ENCODE assay signal across 14 mouse cellular contexts in the genomic region with DNA sequence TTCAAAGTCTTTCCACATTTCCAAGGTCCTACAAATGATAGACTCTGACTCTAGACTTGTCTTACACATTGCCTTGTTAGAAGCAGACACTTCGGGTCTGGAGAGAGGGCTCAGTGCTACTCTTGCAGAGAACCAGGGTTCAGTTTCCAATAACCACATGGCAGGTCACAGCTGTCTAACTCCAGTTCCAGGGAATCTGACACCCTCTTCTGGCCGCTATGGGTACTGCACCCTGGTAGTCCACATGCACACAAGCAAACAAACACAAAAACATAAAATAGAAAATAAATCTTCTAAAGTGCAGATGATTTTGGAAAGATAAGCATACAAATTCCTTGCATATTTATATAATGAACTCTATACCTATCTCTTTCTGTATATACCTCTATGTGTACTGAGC. TPM values are rescaled to one million over a fixed set of nuclear protein-coding genes. Genes with fewer than 3 reads are reported as not detected.
DNase-seq lines count a peak whose midpoint lies in the region; ATAC-seq and TF ChIP-seq lines count a peak whose summit lies in the region.
"Had no signal": no experiment of that assay in that cellular context is flagged by ENCODE, and none has a peak within 500 bp of the region (broad histone marks: within the 10 kb centered on the region; RNA-seq: fewer than 3 reads in every experiment).

No protein-coding gene starts in this region.

- DNase-seq in kidney, postnatal 4 days, result peak; percentile 14 to 20
- peak; percentile 28 for DNase-seq in A20 (ENCODE audit: low read depth, low spot score)
- DNase-seq in embryonic facial prominence, embryonic 10.5 days (ENCODE audit: low spot score), result peak; percentile 14
- DNase-seq in thymus, adult 18-20 months, result no peak
- no peak for DNase-seq in kidney, adult 11 months
- DNase-seq: liver, embryonic 13.5 days; spleen, adult 18-20 months had no signal

- 70% methylated on average over 2 of the region's 2 CpGs for WGBS in kidney, embryonic 15.5 days
- WGBS in embryonic facial prominence, embryonic 10.5 days, result 77% methylated on average over 2 of the region's 2 CpGs

- H3K27me3 ChIP-seq in kidney, embryonic 15.5 days, result no peaks in the 10 kb centered on the region
- H3K27me3 ChIP-seq in ES-Bruce4 (ENCODE audit: control insufficient read depth, insufficient read depth, low read length, poor library complexity, severe bottlenecking), result no peaks in the 10 kb centered on the region
- H3K27me3 ChIP-seq in embryonic facial prominence, embryonic 10.5 days (replicated peaks; ENCODE audit: low read depth, poor library complexity, severe bottlenecking), result no peaks in the 10 kb centered on the region
- H3K27me3 ChIP-seq: hindbrain, embryonic 15.5 days; liver, embryonic 13.5 days; midbrain, embryonic 15.5 days had no signal

- peak; percentile 24 for TF ChIP-seq CTCF in ES-Bruce4 (IDR thresholded peaks at IDR 0.05; ENCODE audit: low read depth, low read length)

- no peak for TF ChIP-seq POLR2A in ES-Bruce4 (IDR thresholded peaks at IDR 0.05; ENCODE audit: insufficient read depth, low read length)

- H3K4me3 ChIP-seq in kidney, embryonic 15.5 days (replicated peaks), result no peak overlapping the region
- H3K4me3 ChIP-seq in ES-Bruce4 (ENCODE audit: low read depth, low read length), result no peak overlapping the region
- H3K4me3 ChIP-seq in embryonic facial prominence, embryonic 10.5 days, result no peak overlapping the region
- H3K4me3 ChIP-seq: hindbrain, embryonic 15.5 days; liver, embryonic 13.5 days; midbrain, embryonic 15.5 days had no signal

- no peak overlapping the region for H3K27ac ChIP-seq in kidney, embryonic 15.5 days
- H3K27ac ChIP-seq in ES-Bruce4 (ENCODE audit: insufficient read depth, low read length), result no peak overlapping the region
- no peak overlapping the region for H3K27ac ChIP-seq in embryonic facial prominence, embryonic 10.5 days (replicated peaks)
- H3K27ac ChIP-seq: hindbrain, embryonic 15.5 days; liver, embryonic 13.5 days; midbrain, embryonic 15.5 days had no signal

- no peak overlapping the region for H3K4me2 ChIP-seq in kidney, embryonic 15.5 days
- H3K4me2 ChIP-seq: hindbrain, embryonic 15.5 days; liver, embryonic 13.5 days; midbrain, embryonic 15.5 days had no signal

- no peak for ATAC-seq in kidney, embryonic 15.5 days (replicated peaks; ENCODE audit: low FRiP score)
- no peak for ATAC-seq in megakaryocyte-erythroid progenitor cell, adult 5-6 weeks (replicated peaks; ENCODE audit: low FRiP score, low TSS enrichment, poor library complexity, severe bottlenecking)
- ATAC-seq: midbrain, embryonic 15.5 days had no signal

- TF ChIP-seq EP300 in ES-Bruce4 (IDR thresholded peaks at IDR 0.05; ENCODE audit: insufficient read depth, low read depth, low read length), result no peak

- 0 out of 2 replicates have a peak, but pooled peaks cover 3% of the 10 kb centered on the region for H3K4me1 ChIP-seq in kidney, embryonic 15.5 days
- H3K4me1 ChIP-seq in ES-Bruce4 (ENCODE audit: control insufficient read depth, insufficient read depth, low read length), result no peaks in the 10 kb centered on the region
- H3K4me1 ChIP-seq in embryonic facial prominence, embryonic 10.5 days, result no peaks in the 10 kb centered on the region
- H3K4me1 ChIP-seq: hindbrain, embryonic 15.5 days; liver, embryonic 13.5 days; midbrain, embryonic 15.5 days had no signal

- no peaks in the 10 kb centered on the region for H3K9me3 ChIP-seq in kidney, embryonic 15.5 days (replicated peaks)
- H3K9me3 ChIP-seq in ES-Bruce4 (replicated peaks; ENCODE audit: control insufficient read depth, insufficient read depth, low read length, poor library complexity, severe bottlenecking), result no peaks in the 10 kb centered on the region
- no peaks in the 10 kb centered on the region for H3K9me3 ChIP-seq in embryonic facial prominence, embryonic 10.5 days
- H3K9me3 ChIP-seq: hindbrain, embryonic 15.5 days; liver, embryonic 13.5 days; midbrain, embryonic 15.5 days had no signal

- no peaks in the 10 kb centered on the region for H3K36me3 ChIP-seq in kidney, embryonic 15.5 days
- H3K36me3 ChIP-seq in ES-Bruce4 (ENCODE audit: control insufficient read depth, insufficient read depth, low read length, poor library complexity, severe bottlenecking), result no peaks in the 10 kb centered on the region
- no peaks in the 10 kb centered on the region for H3K36me3 ChIP-seq in embryonic facial prominence, embryonic 10.5 days (replicated peaks)
- H3K36me3 ChIP-seq: hindbrain, embryonic 15.5 days; liver, embryonic 13.5 days; midbrain, embryonic 15.5 days had no signal

- H3K9ac ChIP-seq in kidney, embryonic 15.5 days, result no peak overlapping the region
- no peak overlapping the region for H3K9ac ChIP-seq in ES-Bruce4 (ENCODE audit: low read depth, poor library complexity, severe bottlenecking)
- H3K9ac ChIP-seq: hindbrain, embryonic 15.5 days; liver, embryonic 13.5 days; midbrain, embryonic 15.5 days had no signal

RNA-seq across cellular contexts. Expression of gene Defb22, which starts 2.9 kb away (rescaled TPM):
- polyA plus RNA-seq in kidney, embryonic 15.5 days (2015; fragmentation: Nextera tagmentation; extraction: Ambion mirVana), result not detected in 2 replicates
- not detected in 2 replicates for polyA plus RNA-seq in ES-Bruce4 (2011; ENCODE audit: insufficient read depth, insufficient read length, low read depth, missing spikeins)
- not detected in 2 replicates for polyA plus RNA-seq in embryonic facial prominence, embryonic 10.5 days (2016; fragmentation: Nextera tagmentation; extraction: Ambion mirVana)
- not detected in 2 replicates for total RNA-seq in megakaryocyte-erythroid progenitor cell, adult 5-6 weeks (2014; fragmentation: Nextera tagmentation)
- total RNA-seq in megakaryocyte-erythroid progenitor cell, adult 5-6 weeks (2017), result not detected in 2 replicates
- total RNA-seq: granulocyte monocyte progenitor cell, adult 5-6 weeks; layer of hippocampus, adult 18-20 months had no signal
- polyA plus RNA-seq: hindbrain, embryonic 15.5 days; liver, embryonic 13.5 days; midbrain, embryonic 15.5 days had no signal

RNA-seq across cellular contexts. Expression of gene Defb20, which starts 10.2 kb away (rescaled TPM):
- polyA plus RNA-seq in kidney, embryonic 15.5 days (2015; fragmentation: Nextera tagmentation; extraction: Ambion mirVana), result not detected in 2 replicates
- not detected in 2 replicates for polyA plus RNA-seq in ES-Bruce4 (2011; ENCODE audit: insufficient read depth, insufficient read length, low read depth, missing spikeins)
- polyA plus RNA-seq in embryonic facial prominence, embryonic 10.5 days (2016; fragmentation: Nextera tagmentation; extraction: Ambion mirVana), result not detected in 2 replicates
- total RNA-seq in megakaryocyte-erythroid progenitor cell, adult 5-6 weeks (2014; fragmentation: Nextera tagmentation), result not detected in 2 replicates
- not detected in 2 replicates for total RNA-seq in megakaryocyte-erythroid progenitor cell, adult 5-6 weeks (2017)
- total RNA-seq: granulocyte monocyte progenitor cell, adult 5-6 weeks; layer of hippocampus, adult 18-20 months had no signal
- polyA plus RNA-seq: hindbrain, embryonic 15.5 days; liver, embryonic 13.5 days; midbrain, embryonic 15.5 days had no signal

RNA-seq across cellular contexts. Expression of gene Defb23, which starts 22.6 kb away (rescaled TPM):
- 0.27 TPM in 1 of 2 replicates, not detected in the other for polyA plus RNA-seq in kidney, embryonic 15.5 days (2015; fragmentation: Nextera tagmentation; extraction: Ambion mirVana)
- polyA plus RNA-seq in ES-Bruce4 (2011; ENCODE audit: insufficient read depth, insufficient read length, low read depth, missing spikeins), result not detected in 2 replicates
- not detected in 2 replicates for polyA plus RNA-seq in embryonic facial prominence, embryonic 10.5 days (2016; fragmentation: Nextera tagmentation; extraction: Ambion mirVana)
- total RNA-seq in megakaryocyte-erythroid progenitor cell, adult 5-6 weeks (2014; fragmentation: Nextera tagmentation), result not detected in 2 replicates
- total RNA-seq in megakaryocyte-erythroid progenitor cell, adult 5-6 weeks (2017), result not detected in 2 replicates
- total RNA-seq: granulocyte monocyte progenitor cell, adult 5-6 weeks; layer of hippocampus, adult 18-20 months had no signal
- polyA plus RNA-seq: hindbrain, embryonic 15.5 days; liver, embryonic 13.5 days; midbrain, embryonic 15.5 days had no signal

RNA-seq across cellular contexts. Expression of gene Defb26, which starts 24.5 kb away (rescaled TPM):
- polyA plus RNA-seq in kidney, embryonic 15.5 days (2015; fragmentation: Nextera tagmentation; extraction: Ambion mirVana), result not detected in 2 replicates
- not detected in 2 replicates for polyA plus RNA-seq in ES-Bruce4 (2011; ENCODE audit: insufficient read depth, insufficient read length, low read depth, missing spikeins)
- polyA plus RNA-seq in embryonic facial prominence, embryonic 10.5 days (2016; fragmentation: Nextera tagmentation; extraction: Ambion mirVana), result not detected in 2 replicates
- total RNA-seq in megakaryocyte-erythroid progenitor cell, adult 5-6 weeks (2014; fragmentation: Nextera tagmentation), result not detected in 2 replicates
- total RNA-seq in megakaryocyte-erythroid progenitor cell, adult 5-6 weeks (2017), result not detected in 2 replicates
- total RNA-seq: granulocyte monocyte progenitor cell, adult 5-6 weeks; layer of hippocampus, adult 18-20 months had no signal
- polyA plus RNA-seq: hindbrain, embryonic 15.5 days; liver, embryonic 13.5 days; midbrain, embryonic 15.5 days had no signal

RNA-seq across cellular contexts. Expression of gene Defb28, which starts 31.0 kb away (rescaled TPM):
- polyA plus RNA-seq in kidney, embryonic 15.5 days (2015; fragmentation: Nextera tagmentation; extraction: Ambion mirVana), result 0.67 and 0.95 TPM in 2 replicates
- not detected in 2 replicates for polyA plus RNA-seq in ES-Bruce4 (2011; ENCODE audit: insufficient read depth, insufficient read length, low read depth, missing spikeins)
- polyA plus RNA-seq in embryonic facial prominence, embryonic 10.5 days (2016; fragmentation: Nextera tagmentation; extraction: Ambion mirVana), result not detected in 2 replicates
- not detected in 2 replicates for total RNA-seq in megakaryocyte-erythroid progenitor cell, adult 5-6 weeks (2014; fragmentation: Nextera tagmentation)
- total RNA-seq in megakaryocyte-erythroid progenitor cell, adult 5-6 weeks (2017), result not detected in 2 replicates
- total RNA-seq: granulocyte monocyte progenitor cell, adult 5-6 weeks; layer of hippocampus, adult 18-20 months had no signal
- polyA plus RNA-seq: hindbrain, embryonic 15.5 days; liver, embryonic 13.5 days; midbrain, embryonic 15.5 days had no signal

Comparison
In these comparisons a context has a peak if more than half of its experiments do, and no peak if none do; other contexts are left out.
1. DNase-seq: peak in kidney, postnatal 4 days (2 of 2), A20 (single experiment) and embryonic facial prominence, embryonic 10.5 days (single experiment); none in thymus, adult 18-20 months (0 of 2) and kidney, adult 11 months (single experiment).